Mouse (Mus musculus): ENCODE measurements around the gene Mrpl43. TPM values are rescaled to one million over a fixed set of nuclear protein-coding genes. Genes with fewer than 3 reads are reported as not detected.

Mrpl43 gene
- total and polyA plus RNA-seq, 3 experiments: 63.5 to 75.1 (median 72.7) TPM

- Histone ChIP-seq H3K79me2 (replicated peaks; ENCODE audit: control insufficient read depth, extremely low read depth, insufficient read depth, poor library complexity, severe bottlenecking) (no peaks in the 10 kb centered on the region; the same call in 1 of the 2 replicates), H3K9ac (ENCODE audit: insufficient read depth, low read depth) (no peak overlapping the region), H3K27ac (ENCODE audit: insufficient read depth, low read depth) (no peak overlapping the region), H3K4me2 (ENCODE audit: insufficient read depth, low read depth, poor library complexity, severe bottlenecking) (no peak overlapping the region), H3K9me3 (replicated peaks; ENCODE audit: low read length) (no peaks in the 10 kb centered on the region), H3K4me3 (replicated peaks in 1 of 3; ENCODE audit: low read depth in 2 of 3, low read length in 2 of 3, poor library complexity in 1 of 3) (no peak overlapping the region), H3K4me1 (ENCODE audit: control insufficient read depth in 1 of 2, insufficient read depth in 2 of 2) (peaks cover 0 to 16% of the 10 kb centered on the region in 2 experiments; a peak in 3 of 4 replicates), H3K27me3 (replicated peaks) (no peaks in the 10 kb centered on the region), H3K36me3 (replicated peaks in 1 of 2; ENCODE audit: control insufficient read depth in 1 of 2, insufficient read depth in 1 of 2, low read length in 1 of 2) (peaks cover 16 to 43% of the 10 kb centered on the region in 2 experiments)
- dilution Hi-C loops (cut with MboI; ENCODE audit: extremely low pct_ligation_motif_present, extremely low pct_unique_long_range_greater_than_20kb, low sequenced_read_pairs): no loop called here
- DNase-seq (ENCODE audit: extremely low read depth): no peak
- in situ Hi-C loops (cut with MboI; ENCODE audit: low pct_ligation_motif_present, low pct_unique_long_range_greater_than_20kb, low sequenced_read_pairs): loop anchor here (10.0 kb wide), 1 partner anchor 100 kb away; the partner anchor contains the start of gene Tlx1
- TF ChIP-seq E2F4 (IDR thresholded peaks at IDR 0.05; ENCODE audit: insufficient replicate concordance, low read depth, low read length) (no peak), RAD21 (IDR thresholded peaks at IDR 0.05; ENCODE audit: low read depth, low read length) (no peak), USF1 (IDR thresholded peaks at IDR 0.05; ENCODE audit: low read depth, low read length) (no peak), TCF12 (IDR thresholded peaks at IDR 0.05; ENCODE audit: low read depth, low read length) (no peak), UBTF (IDR thresholded peaks at IDR 0.05; ENCODE audit: low read depth, low read length) (no peak), ELF1 (IDR thresholded peaks at IDR 0.05; ENCODE audit: low read depth, low read length) (no peak), POLR2AphosphoS2 (IDR thresholded peaks at IDR 0.05; ENCODE audit: low read depth, low read length) (no peak), MAX (IDR thresholded peaks at IDR 0.05; ENCODE audit: low read length) (no peak), TBP (conservative IDR thresholded peaks at IDR 0.05; ENCODE audit: low read depth, low read length) (no peak), CTCF (conservative IDR thresholded peaks at IDR 0.05 in 1 of 2, IDR thresholded peaks at IDR 0.05 in 1 of 2; ENCODE audit: low read depth in 2 of 2, low read length in 2 of 2) (no peak), KAT2A (IDR thresholded peaks at IDR 0.05; ENCODE audit: insufficient replicate concordance, low read length) (no peak)
Measured at GRCm38 (mm10) chr19:45054892-45055690, 48.8 kb upstream of the Mrpl43 start.

GRCm38 (mm10) chr19:45053451-45053850, 47.2 kb upstream of the Mrpl43 start:
- no peak for DNase-seq (ENCODE audit: extremely low read depth)
- dilution Hi-C loops (cut with MboI; ENCODE audit: extremely low pct_ligation_motif_present, extremely low pct_unique_long_range_greater_than_20kb, low sequenced_read_pairs) (no loop called here), in situ Hi-C loops (cut with MboI; ENCODE audit: low pct_ligation_motif_present, low pct_unique_long_range_greater_than_20kb, low sequenced_read_pairs) (loop anchor here (10.0 kb wide), 1 partner anchor 101 kb away; the partner anchor contains the start of gene Tlx1)
- Histone ChIP-seq H3K4me2 (ENCODE audit: insufficient read depth, low read depth, poor library complexity, severe bottlenecking) (no peak overlapping the region), H3K79me2 (replicated peaks; ENCODE audit: control insufficient read depth, extremely low read depth, insufficient read depth, poor library complexity, severe bottlenecking) (no peaks in the 10 kb centered on the region), H3K27me3 (replicated peaks) (no peaks in the 10 kb centered on the region), H3K4me1 (ENCODE audit: control insufficient read depth in 1 of 2, insufficient read depth in 2 of 2) (peaks cover 0 to 21% of the 10 kb centered on the region in 2 experiments; a peak in 3 of 4 replicates), H3K36me3 (replicated peaks in 1 of 2; ENCODE audit: control insufficient read depth in 1 of 2, insufficient read depth in 1 of 2, low read length in 1 of 2) (peaks cover 19 to 53% of the 10 kb centered on the region in 2 experiments), H3K27ac (ENCODE audit: insufficient read depth, low read depth) (no peak overlapping the region), H3K4me3 (replicated peaks in 1 of 3; ENCODE audit: low read depth in 2 of 3, low read length in 2 of 3, poor library complexity in 1 of 3) (no peak overlapping the region), H3K9me3 (replicated peaks; ENCODE audit: low read length) (no peaks in the 10 kb centered on the region), H3K9ac (ENCODE audit: insufficient read depth, low read depth) (no peak overlapping the region)
- TF ChIP-seq CTCF (conservative IDR thresholded peaks at IDR 0.05 in 1 of 2, IDR thresholded peaks at IDR 0.05 in 1 of 2; ENCODE audit: low read depth in 2 of 2, low read length in 2 of 2) (no peak), MYC (IDR thresholded peaks at IDR 0.05; ENCODE audit: low read depth, low read length) (no peak), NRF1 (IDR thresholded peaks at IDR 0.05; ENCODE audit: low read depth, low read length) (no peak), ZKSCAN1 (IDR thresholded peaks at IDR 0.05; ENCODE audit: borderline replicate concordance, low read depth, low read length) (no peak), IRF4 (IDR thresholded peaks at IDR 0.05; ENCODE audit: low read depth, low read length) (no peak), ZMIZ1 (IDR thresholded peaks at IDR 0.05; ENCODE audit: low read depth, low read length) (no peak), SIN3A (IDR thresholded peaks at IDR 0.05; ENCODE audit: low read length) (no peak), RAD21 (IDR thresholded peaks at IDR 0.05; ENCODE audit: low read depth, low read length) (no peak), USF1 (IDR thresholded peaks at IDR 0.05; ENCODE audit: low read depth, low read length) (no peak), MEF2A (IDR thresholded peaks at IDR 0.05; ENCODE audit: borderline replicate concordance, low read depth, low read length) (no peak), PAX5 (IDR thresholded peaks at IDR 0.05; ENCODE audit: low read length) (no peak), ETS1 (conservative IDR thresholded peaks at IDR 0.05; ENCODE audit: low read depth, low read length) (no peak), POLR2AphosphoS2 (IDR thresholded peaks at IDR 0.05; ENCODE audit: low read depth, low read length) (no peak), MAFK (IDR thresholded peaks at IDR 0.05; ENCODE audit: insufficient replicate concordance, low read length) (no peak), RCOR1 (conservative IDR thresholded peaks at IDR 0.05; ENCODE audit: low read depth, low read length) (no peak), MAX (IDR thresholded peaks at IDR 0.05; ENCODE audit: low read length) (no peak), ZNF384 (IDR thresholded peaks at IDR 0.05; ENCODE audit: low read depth, low read length) (no peak), CHD2 (IDR thresholded peaks at IDR 0.05; ENCODE audit: low read length) (no peak), SMC3 (IDR thresholded peaks at IDR 0.05; ENCODE audit: low read depth, low read length) (no peak)

Data from CH12.LX (cell line).